Mouse (Mus musculus) lung, embryonic 16.5 days (tissue): Measurements from ENCODE around the gene Adgrf5. TPM values are rescaled to one million over a fixed set of nuclear protein-coding genes. Genes with fewer than 3 reads are reported as not detected.

Experiments used
- ATAC-seq: fragments of 200-750 bp; cut with Nextera tagmentation; 2 replicates; pipeline ENCODE4 v1.8.0; 2017; ENCODE audit warnings: low read depth, mild to moderate bottlenecking, moderate library complexity
- H3K27ac ChIP-seq: fragments of 300-500 bp; sonication (generic); 2 replicates; pipeline ENCODE4 v1.5.1; 2014; ENCODE audit warnings: mild to moderate bottlenecking, control low read depth, low read length
- H3K27me3 ChIP-seq: fragments of 300-500 bp; sonication (generic); 2 replicates; pipeline ENCODE4 v1.6.1; 2014; ENCODE audit warnings: low read depth, low read length, mixed read lengths; ENCODE audit not compliant: control insufficient read depth, insufficient read depth
- H3K36me3 ChIP-seq: fragments of 300-500 bp; sonication (generic); 2 replicates; pipeline ENCODE4 v1.6.1; 2014; ENCODE audit warnings: low read length; ENCODE audit not compliant: control insufficient read depth, insufficient read depth
- H3K4me1 ChIP-seq: fragments of 300-500 bp; sonication (generic); replicated peaks from 2 replicates; pipeline ENCODE4 v1.6.1; 2014; ENCODE audit warnings: low read length, mixed read lengths; ENCODE audit not compliant: control insufficient read depth, insufficient read depth
- H3K4me2 ChIP-seq: fragments of 300-500 bp; sonication (generic); 2 replicates; pipeline ENCODE4 v1.6.1; 2014; ENCODE audit warnings: low read depth, low read length, control low read depth
- H3K4me3 ChIP-seq: fragments of 300-500 bp; sonication (generic); 2 replicates; pipeline ENCODE4 v1.5.1; 2014; ENCODE audit warnings: mild to moderate bottlenecking, low read length, control low read depth
- H3K9ac ChIP-seq: fragments of 300-500 bp; sonication (generic); 2 replicates; pipeline ENCODE4 v1.6.1; 2014; ENCODE audit warnings: low read length, control low read depth
- H3K9me3 ChIP-seq: fragments of 300-500 bp; sonication (generic); 2 replicates; pipeline ENCODE4 v1.6.1; 2016; ENCODE audit warnings: low read length; ENCODE audit not compliant: control insufficient read depth
- whole genome bisulfite sequencing: fragments of 180-500 bp; shearing (Covaris S2); extraction: QIAGEN DNeasy Blood & Tissue Kit; methylation state at CpG from one replicate; pipeline ENCODE4 v1.1.7; 2014; 5-methylcytosine and 5-hydroxymethylcytosine counted together
- polyA plus RNA-seq: library from polyadenylated mRNA; unstranded; fragments of >200 nt; fragmentation: Nextera tagmentation; extraction: Ambion mirVana; gene quantifications from 2 replicates; pipeline ENCODE4 v1.2.1, GENCODE M21; 2015

The Adgrf5 gene
- polyA plus RNA-seq, 1 experiment from 2014 or later, result 34.5 TPM

GRCm38 (mm10) chr17:43495502-43495901 is 135.3 kb downstream of the Adgrf5 start:
- no peak overlapping the region for H3K4me3 ChIP-seq
- H3K27me3 ChIP-seq, result no peaks in the 10 kb centered on the region
- no peak overlapping the region for H3K4me2 ChIP-seq
- no peak overlapping the region for H3K27ac ChIP-seq
- WGBS, result 76% methylated on average over 5 of the region's 5 CpGs
- H3K9me3 ChIP-seq, result no peaks in the 10 kb centered on the region
- H3K9ac ChIP-seq, result no peak overlapping the region
- H3K4me1 ChIP-seq, result no peaks in the 10 kb centered on the region
- no peak for ATAC-seq
- no peaks in the 10 kb centered on the region for H3K36me3 ChIP-seq

GRCm38 (mm10) chr17:43497521-43497920 is 137.3 kb downstream of the Adgrf5 start:
- Histone ChIP-seq H3K9me3 (no peaks in the 10 kb centered on the region), H3K27ac (no peak overlapping the region), H3K4me1 (no peaks in the 10 kb centered on the region), H3K27me3 (no peaks in the 10 kb centered on the region), H3K4me2 (no peak overlapping the region), H3K4me3 (no peak overlapping the region), H3K9ac (no peak overlapping the region), H3K36me3 (no peaks in the 10 kb centered on the region)
- WGBS, result 42% methylated on average over 4 of the region's 4 CpGs
- ATAC-seq, result no peak

GRCm38 (mm10) chr17:43500513-43500912 is 140.3 kb downstream of the Adgrf5 start:
- Histone ChIP-seq H3K4me2 (no peak overlapping the region), H3K27me3 (no peaks in the 10 kb centered on the region), H3K9me3 (no peaks in the 10 kb centered on the region), H3K4me1 (no peaks in the 10 kb centered on the region), H3K4me3 (no peak overlapping the region), H3K9ac (no peak overlapping the region), H3K36me3 (no peaks in the 10 kb centered on the region), H3K27ac (no peak overlapping the region)
- 74% methylated on average over 1 of the region's 1 CpGs for WGBS
- no peak for ATAC-seq

- H3K9me3 ChIP-seq, result no peaks in the 10 kb centered on the region
- no peak overlapping the region for H3K9ac ChIP-seq
- no peak overlapping the region for H3K27ac ChIP-seq
- H3K36me3 ChIP-seq, result no peaks in the 10 kb centered on the region
- H3K4me2 ChIP-seq, result no peak overlapping the region
- 67% methylated on average over 3 of the region's 3 CpGs for WGBS
- H3K27me3 ChIP-seq, result no peaks in the 10 kb centered on the region
- no peak for ATAC-seq
- H3K4me1 ChIP-seq, result no peaks in the 10 kb centered on the region
- H3K4me3 ChIP-seq, result no peak overlapping the region
These were observed 141.0 kb downstream of the Adgrf5 start for GRCm38 (mm10) chr17:43501223-43501622.

DNA sequence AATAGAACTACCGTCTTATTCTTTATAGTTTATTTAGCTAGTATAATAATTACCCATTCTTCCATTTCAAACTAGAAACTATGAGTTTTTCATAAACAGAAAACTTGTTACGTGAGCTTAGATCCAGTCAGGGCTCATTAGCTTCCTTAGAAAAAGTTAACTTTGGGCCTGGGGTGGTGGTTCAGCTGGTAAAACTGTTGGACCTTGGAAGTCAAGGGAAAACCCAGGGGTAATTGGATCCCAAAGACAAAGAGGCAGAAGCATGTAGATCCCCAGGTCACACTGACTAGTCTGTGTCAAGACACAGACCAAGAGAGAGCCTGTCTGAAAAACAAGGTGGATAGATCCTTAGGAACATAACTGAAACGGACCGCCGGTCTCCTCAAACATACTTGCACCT is 141.4 kb downstream of the Adgrf5 start:
- H3K36me3 ChIP-seq, result no peaks in the 10 kb centered on the region
- no peaks in the 10 kb centered on the region for H3K4me1 ChIP-seq
- no peak overlapping the region for H3K4me3 ChIP-seq
- H3K9me3 ChIP-seq, result no peaks in the 10 kb centered on the region
- no peak overlapping the region for H3K9ac ChIP-seq
- H3K27ac ChIP-seq, result no peak overlapping the region
- 91% methylated on average over 5 of the region's 5 CpGs for WGBS
- H3K4me2 ChIP-seq, result no peak overlapping the region
- H3K27me3 ChIP-seq, result no peaks in the 10 kb centered on the region
- no peak for ATAC-seq

DNA sequence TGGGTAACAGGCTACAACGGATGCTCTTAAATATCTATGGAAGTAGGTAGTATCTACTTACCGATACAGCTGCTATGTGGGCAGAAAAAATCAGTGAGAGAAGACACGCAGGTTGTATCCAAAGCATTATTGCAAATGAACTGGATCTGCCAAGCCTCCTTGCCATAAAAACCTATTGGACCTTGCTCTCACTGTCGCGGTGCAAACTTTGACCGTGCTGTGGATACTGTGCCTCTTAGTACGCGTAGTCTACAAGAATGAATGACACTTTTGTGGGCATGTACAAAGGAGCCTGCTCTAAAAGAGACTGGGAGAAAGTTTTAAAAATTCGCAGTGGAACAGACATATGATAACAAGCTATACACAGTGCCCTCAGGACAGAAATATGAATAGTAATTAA is 142.3 kb downstream of the Adgrf5 start, which contains the start of gene Mep1a:
Mep1a (minus strand) TSS at position 221 of the 400 bp plus-strand sequence.
- no peak for ATAC-seq
- no peaks in the 10 kb centered on the region for H3K9me3 ChIP-seq
- 89% methylated on average over 9 of the region's 9 CpGs for WGBS
- H3K36me3 ChIP-seq, result no peaks in the 10 kb centered on the region
- no peaks in the 10 kb centered on the region for H3K27me3 ChIP-seq
- no peak within 1 kb of the TSS for H3K9ac ChIP-seq
- H3K27ac ChIP-seq, result no peak within 1 kb of the TSS
- no peaks in the 10 kb centered on the region for H3K4me1 ChIP-seq
- H3K4me2 ChIP-seq, result no peak within 1 kb of the TSS
- no peak within 1 kb of the TSS for H3K4me3 ChIP-seq

DNA sequence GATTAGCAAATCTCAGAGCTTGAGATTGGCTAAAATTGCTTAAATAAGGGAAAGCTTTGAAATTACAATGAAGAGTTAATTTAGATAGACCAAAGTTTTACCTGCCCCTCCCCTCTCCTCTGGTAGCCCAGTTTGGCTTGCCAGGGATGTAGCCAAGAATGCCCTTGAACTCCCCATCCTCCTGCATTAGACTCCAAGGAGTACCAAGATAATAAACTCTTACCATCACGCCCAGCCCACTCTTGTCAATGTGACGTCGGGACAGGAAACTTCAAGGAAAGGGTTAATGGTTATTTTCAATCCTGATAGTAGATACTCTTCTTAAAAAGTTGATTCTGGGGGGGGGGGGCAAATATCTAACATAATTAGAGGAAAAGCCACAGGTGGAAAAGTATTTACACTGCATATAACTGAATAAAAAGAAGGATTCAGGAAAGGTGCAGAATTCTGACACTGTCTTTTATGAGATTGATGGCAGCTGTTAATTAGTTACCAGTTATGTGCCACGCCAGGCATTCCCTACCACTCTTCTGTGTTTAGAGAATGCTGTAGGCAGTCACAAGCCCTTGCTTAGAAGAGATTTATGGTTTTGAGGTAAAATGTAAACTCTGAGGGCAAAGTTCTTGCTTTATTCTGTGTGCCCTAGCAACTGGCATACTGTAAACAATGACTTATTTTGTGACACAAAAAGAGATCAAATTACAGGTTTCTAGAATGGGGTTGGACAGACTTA is 143.8 kb downstream of the Adgrf5 start:
- 27% methylated on average over 4 of the region's 4 CpGs for WGBS
- Histone ChIP-seq H3K9me3 (no peaks in the 10 kb centered on the region), H3K4me2 (no peak overlapping the region), H3K27ac (no peak overlapping the region), H3K36me3 (no peaks in the 10 kb centered on the region), H3K4me1 (no peaks in the 10 kb centered on the region), H3K4me3 (no peak overlapping the region), H3K9ac (no peak overlapping the region), H3K27me3 (no peaks in the 10 kb centered on the region)
- no peak for ATAC-seq

GRCm38 (mm10) chr17:43504594-43504934 is 144.3 kb downstream of the Adgrf5 start:
- no peak overlapping the region for H3K27ac ChIP-seq
- no peak overlapping the region for H3K4me2 ChIP-seq
- WGBS, result 26% methylated on average over 6 of the region's 6 CpGs

More at GRCm38 (mm10) chr17:43504594-43504934, 144.3 kb downstream of the Adgrf5 start:
- Histone ChIP-seq H3K4me3 (no peak overlapping the region), H3K27me3 (no peaks in the 10 kb centered on the region), H3K9me3 (no peaks in the 10 kb centered on the region), H3K9ac (no peak overlapping the region), H3K36me3 (no peaks in the 10 kb centered on the region), H3K4me1 (no peaks in the 10 kb centered on the region)
- no peak for ATAC-seq
